ENCODE assay signal across 19 mouse cellular contexts in the genomic region with DNA sequence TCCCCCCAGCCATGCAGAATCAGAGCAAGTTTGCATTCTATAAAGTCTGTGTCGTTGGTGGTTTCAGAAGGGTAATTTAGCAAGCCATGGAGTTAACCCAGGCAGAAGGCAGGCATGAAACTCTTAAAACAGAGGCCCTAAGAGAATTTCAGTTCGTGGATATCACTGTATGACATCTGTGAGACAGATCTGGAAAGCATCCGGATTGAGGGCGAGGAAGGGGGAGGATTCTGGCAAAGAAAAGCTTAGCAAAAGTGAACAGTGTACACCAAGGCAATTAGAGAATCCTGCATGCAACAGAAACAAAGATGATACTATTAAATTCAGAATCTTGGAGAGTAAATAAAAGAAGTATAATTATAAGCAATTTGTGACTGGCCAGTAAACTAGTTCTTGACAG.
DNase-seq lines count a peak whose midpoint lies in the region; ATAC-seq and TF ChIP-seq lines count a peak whose summit lies in the region.
"Had no signal": no experiment of that assay in that cellular context is flagged by ENCODE, and none has a peak within 500 bp of the region (broad histone marks: within the 10 kb centered on the region; RNA-seq: fewer than 3 reads in every experiment).

No protein-coding gene starts in this region.

- TF ChIP-seq CTCF in lung, embryonic 14.5 days (IDR thresholded peaks at IDR 0.05; ENCODE audit: low read depth): no peak
- TF ChIP-seq CTCF in layer of hippocampus, adult 2 months (conservative IDR thresholded peaks at IDR 0.05): no peak
- no peak for TF ChIP-seq CTCF in midbrain, postnatal 0 days (IDR thresholded peaks at IDR 0.05)

- no peak overlapping the region for H3K9ac ChIP-seq in lung, embryonic 14.5 days
- no peak overlapping the region for H3K9ac ChIP-seq in midbrain, postnatal 0 days (replicated peaks; ENCODE audit: low read length, poor library complexity, severe bottlenecking)
- no peak overlapping the region for H3K9ac ChIP-seq in midbrain, embryonic 14.5 days (replicated peaks; ENCODE audit: low read length)
- H3K9ac ChIP-seq: embryonic facial prominence, embryonic 13.5 days; forebrain, embryonic 13.5 days; hindbrain, embryonic 13.5 days had no signal

- no peak overlapping the region for H3K4me3 ChIP-seq in lung, embryonic 14.5 days (ENCODE audit: low read depth, low read length)
- H3K4me3 ChIP-seq in layer of hippocampus, adult 2 months: no peak overlapping the region
- H3K4me3 ChIP-seq in midbrain, postnatal 0 days (ENCODE audit: low read depth, low read length): no peak overlapping the region
- H3K4me3 ChIP-seq in midbrain, embryonic 14.5 days (replicated peaks; ENCODE audit: low read depth, low read length): no peak overlapping the region
- H3K4me3 ChIP-seq: embryonic facial prominence, embryonic 13.5 days; forebrain, embryonic 13.5 days; heart, embryonic 10.5 days; hindbrain, embryonic 13.5 days had no signal

- no peak for ATAC-seq in lung, embryonic 14.5 days (ENCODE audit: insufficient read depth)
- ATAC-seq in midbrain, postnatal 0 days (ENCODE audit: low FRiP score): no peak
- ATAC-seq in midbrain, embryonic 14.5 days (ENCODE audit: low FRiP score, low TSS enrichment): no peak
- ATAC-seq: forebrain, embryonic 13.5 days had no signal

- no peaks in the 10 kb centered on the region for H3K4me1 ChIP-seq in lung, embryonic 14.5 days (ENCODE audit: insufficient read depth)
- no peaks in the 10 kb centered on the region for H3K4me1 ChIP-seq in midbrain, postnatal 0 days (ENCODE audit: insufficient read depth, low read length)
- no peaks in the 10 kb centered on the region for H3K4me1 ChIP-seq in midbrain, embryonic 14.5 days (ENCODE audit: control insufficient read depth, insufficient read depth, low read length)
- H3K4me1 ChIP-seq: embryonic facial prominence, embryonic 13.5 days; forebrain, embryonic 13.5 days; heart, embryonic 10.5 days; hindbrain, embryonic 13.5 days had no signal

- H3K27ac ChIP-seq in lung, embryonic 14.5 days (ENCODE audit: low read depth): no peak overlapping the region
- no peak overlapping the region for H3K27ac ChIP-seq in layer of hippocampus, adult 2 months
- no peak overlapping the region for H3K27ac ChIP-seq in midbrain, postnatal 0 days (ENCODE audit: low read depth, low read length)
- H3K27ac ChIP-seq in midbrain, embryonic 14.5 days (replicated peaks; ENCODE audit: low read depth, low read length): no peak overlapping the region
- H3K27ac ChIP-seq: embryonic facial prominence, embryonic 13.5 days; forebrain, embryonic 13.5 days; heart, embryonic 10.5 days; hindbrain, embryonic 13.5 days had no signal

- 47% methylated on average over 4 of the region's 4 CpGs for WGBS in lung, embryonic 14.5 days
- 85% methylated on average over 4 of the region's 4 CpGs for WGBS in midbrain, postnatal 0 days
- 86% methylated on average over 4 of the region's 4 CpGs for WGBS in midbrain, embryonic 14.5 days

- H3K9me3 ChIP-seq in lung, embryonic 14.5 days (ENCODE audit: low read depth, low read length): no peaks in the 10 kb centered on the region
- H3K9me3 ChIP-seq in midbrain, postnatal 0 days (ENCODE audit: low read length): no peaks in the 10 kb centered on the region
- H3K9me3 ChIP-seq in midbrain, embryonic 14.5 days (ENCODE audit: control insufficient read depth, low read length): no peaks in the 10 kb centered on the region
- H3K9me3 ChIP-seq: embryonic facial prominence, embryonic 13.5 days; forebrain, embryonic 13.5 days; heart, embryonic 10.5 days; hindbrain, embryonic 13.5 days had no signal

- no peaks in the 10 kb centered on the region for H3K27me3 ChIP-seq in lung, embryonic 14.5 days (ENCODE audit: insufficient read depth, low read length)
- no peaks in the 10 kb centered on the region for H3K27me3 ChIP-seq in midbrain, postnatal 0 days (ENCODE audit: insufficient read depth, low read length)
- no peaks in the 10 kb centered on the region for H3K27me3 ChIP-seq in midbrain, embryonic 14.5 days (ENCODE audit: control insufficient read depth, insufficient read depth, low read length)
- H3K27me3 ChIP-seq: CH12.LX; embryonic facial prominence, embryonic 13.5 days; forebrain, embryonic 13.5 days; hindbrain, embryonic 13.5 days had no signal

- no peaks in the 10 kb centered on the region for H3K36me3 ChIP-seq in lung, embryonic 14.5 days (ENCODE audit: insufficient read depth)
- H3K36me3 ChIP-seq in midbrain, postnatal 0 days (ENCODE audit: insufficient read depth, low read length): no peaks in the 10 kb centered on the region
- H3K36me3 ChIP-seq in midbrain, embryonic 14.5 days (ENCODE audit: control insufficient read depth, insufficient read depth, low read length): no peaks in the 10 kb centered on the region
- H3K36me3 ChIP-seq: embryonic facial prominence, embryonic 13.5 days; heart, embryonic 10.5 days; hindbrain, embryonic 13.5 days had no signal

- peak; percentile 15 for DNase-seq in lung, embryonic 14.5 days
- no peak for DNase-seq in lung, postnatal 14 days
- peak; percentile 34 to 59 for DNase-seq in layer of hippocampus, adult 2 months (ENCODE audit: low spot score in 2 of 2)
- DNase-seq in layer of hippocampus, postnatal 14 days (ENCODE audit: low spot score in 2 of 2): peak; percentile 4 to 61
- no peak for DNase-seq in midbrain, postnatal 0 days (ENCODE audit: low spot score)
- no peak for DNase-seq in midbrain, embryonic 14.5 days
- DNase-seq in right cerebral cortex, postnatal 14 days: no peak
- DNase-seq: adrenal gland, postnatal 10 days; cerebellum, adult 11-12 months; cerebellum, adult 9-10 months; cerebellum, postnatal 25 days; gastrocnemius, postnatal 10 days; heart, adult 18-20 months; heart, postnatal 14 days had no signal

- no peak overlapping the region for H3K4me2 ChIP-seq in lung, embryonic 14.5 days
- H3K4me2 ChIP-seq in midbrain, postnatal 0 days (ENCODE audit: low read depth, low read length, poor library complexity, severe bottlenecking): no peak overlapping the region
- no peak overlapping the region for H3K4me2 ChIP-seq in midbrain, embryonic 14.5 days (ENCODE audit: low read length)
- H3K4me2 ChIP-seq: embryonic facial prominence, embryonic 13.5 days; forebrain, embryonic 13.5 days; hindbrain, embryonic 13.5 days had no signal

Comparison
In these comparisons a context has a peak if more than half of its experiments do, and no peak if none do; other contexts are left out.
1. DNase-seq: peak in lung, embryonic 14.5 days (single experiment), layer of hippocampus, adult 2 months (2 of 2) and layer of hippocampus, postnatal 14 days (2 of 2); none in lung, postnatal 14 days (single experiment), midbrain, postnatal 0 days (single experiment), midbrain, embryonic 14.5 days (single experiment) and right cerebral cortex, postnatal 14 days (single experiment).